Mouse (Mus musculus) testis, adult 2 months (tissue): Measurements from ENCODE around the gene Cds1.

ENCODE experiments used
- CTCF ChIP-seq: fragments of 200-500 bp; IDR thresholded peaks from 2 replicates; pipeline ENCODE4 v1.5.1; 2012; ENCODE audit warnings: low read depth, mild to moderate bottlenecking, inconsistent platforms, low read length, moderate library complexity; ENCODE audit not compliant: control insufficient read depth, insufficient read depth, insufficient replicate concordance
- POLR2A ChIP-seq: fragments of 200-500 bp; IDR thresholded peaks from 2 replicates; pipeline ENCODE4 v1.6.1; 2012; ENCODE audit warnings: low read depth, mild to moderate bottlenecking, inconsistent platforms, low read length, moderate library complexity; ENCODE audit not compliant: control insufficient read depth

DNA sequence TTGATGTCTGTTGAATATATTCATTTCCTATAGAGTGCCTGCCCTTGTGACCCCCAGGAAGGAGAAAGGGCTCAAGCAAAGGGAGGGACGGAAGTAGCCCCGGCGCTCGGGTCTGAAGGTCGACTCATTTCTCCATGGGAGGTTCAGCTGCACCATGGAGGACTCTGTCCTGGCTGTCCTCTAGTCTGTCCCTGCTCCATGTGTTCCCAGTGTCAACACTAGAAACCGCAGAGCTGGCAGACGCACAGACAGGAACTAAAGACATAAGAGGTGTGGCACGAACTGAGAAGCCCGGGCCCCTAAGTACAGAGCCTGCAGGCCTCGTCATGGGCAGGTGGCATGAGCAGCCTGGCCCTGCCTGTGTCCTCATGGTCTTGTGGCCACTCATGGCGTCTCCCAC is 89.2 kb downstream of the Cds1 start:
- no peak for TF ChIP-seq CTCF
- TF ChIP-seq POLR2A: no peak
